Mouse (Mus musculus): Measurements from ENCODE around the gene Nsl1.

The Nsl1 gene

GRCm38 (mm10) chr1:191135406-191135805 lies 72.6 kb downstream of the Nsl1 start:
- DNase-seq (ENCODE audit: low read depth, low spot score), result no peak

Measured in embryo, embryonic 11.5 days (tissue).